Mouse (Mus musculus): ENCODE measurements around the gene Rec114.

Gene Rec114

DNA sequence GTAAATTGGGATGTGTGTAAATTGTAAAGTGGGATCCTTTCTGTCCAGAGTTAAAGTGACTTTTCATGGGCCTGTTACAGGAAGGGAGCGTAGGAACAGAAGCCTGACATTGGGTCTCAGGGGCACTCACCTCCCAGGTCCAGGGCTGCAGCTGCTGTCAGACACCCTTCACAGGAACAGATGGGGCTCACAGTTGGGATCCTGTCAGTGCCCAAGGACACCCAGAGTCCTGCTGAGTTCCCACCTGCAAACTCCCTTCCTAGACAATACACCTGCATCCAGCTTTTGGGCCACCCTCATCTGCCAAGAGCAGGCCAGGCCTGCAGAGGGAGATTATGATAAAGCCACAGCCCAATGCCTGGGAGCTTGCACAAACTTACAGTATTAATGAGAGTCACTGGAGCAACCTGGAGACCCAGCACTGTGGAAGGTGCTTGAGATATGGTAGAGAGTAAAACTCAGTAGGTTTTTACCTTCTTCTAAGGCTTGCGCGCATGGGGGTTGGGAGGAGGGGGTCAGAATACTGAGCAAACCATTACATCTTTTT, at the start of gene Rec114:
Gene Rec114 (minus strand): TSS at position 263 of the 547 bp plus-strand sequence.
- no peak for DNase-seq (ENCODE audit: low spot score)

DNA sequence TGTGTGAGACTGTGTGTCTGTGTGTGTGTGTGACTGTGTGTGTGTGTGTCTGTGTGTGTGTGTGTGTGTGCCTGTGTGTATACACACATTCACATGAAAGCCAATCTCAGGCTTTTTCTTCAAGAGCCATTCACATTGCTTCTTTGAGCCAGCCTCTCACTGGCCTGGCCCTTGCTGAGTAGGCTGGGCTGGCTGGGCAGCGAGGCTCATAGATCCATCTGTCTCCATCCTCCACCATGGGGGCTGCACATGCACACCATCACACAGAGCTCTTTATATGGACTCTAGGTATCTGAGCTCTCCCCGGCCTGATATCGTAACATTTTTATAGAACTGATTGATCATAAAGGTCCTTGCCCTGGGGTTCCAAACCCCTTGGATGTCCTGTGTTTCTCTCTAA, 45.7 kb upstream of the Rec114 start:
- DNase-seq (ENCODE audit: low spot score), result no peak

DNA sequence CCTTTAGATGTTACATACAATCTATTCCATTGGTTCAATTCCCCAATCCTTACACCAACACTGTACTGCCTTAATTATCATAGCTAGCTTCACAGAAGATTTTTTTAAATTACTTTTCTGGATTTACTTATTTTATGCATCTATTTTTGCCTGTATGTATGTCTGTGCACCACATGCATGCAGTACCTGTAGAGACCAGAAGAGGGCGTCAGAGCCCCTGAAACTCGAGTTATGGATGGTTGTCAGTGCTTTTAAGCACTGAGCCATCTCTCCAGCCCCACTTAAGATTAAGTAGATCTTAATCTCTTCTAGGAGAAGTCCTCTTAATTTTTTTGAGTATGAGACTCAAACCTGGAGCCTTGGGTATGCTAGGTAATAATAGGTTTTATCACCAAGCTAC, 31.6 kb upstream of the Rec114 start:
- DNase-seq (ENCODE audit: low spot score), result no peak

DNA sequence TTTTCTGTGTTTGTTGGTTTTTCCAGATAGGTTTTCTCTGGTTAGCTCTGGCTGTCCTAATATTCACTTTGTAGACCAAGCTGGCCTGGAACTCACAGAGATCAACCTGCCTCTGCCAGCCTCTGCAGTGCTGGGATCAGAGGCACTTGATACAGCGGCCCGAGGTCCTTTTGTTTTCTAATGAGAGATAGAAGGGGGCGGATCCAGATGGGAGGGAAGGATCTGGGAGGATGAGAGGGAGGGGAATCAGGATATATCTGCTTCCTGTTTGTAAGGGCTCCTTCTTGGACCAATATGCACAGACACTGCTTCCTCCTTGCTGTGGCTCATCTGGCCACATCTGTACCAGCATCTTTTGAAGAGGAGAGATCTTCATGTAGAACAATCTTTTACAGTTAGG, 31.0 kb upstream of the Rec114 start:
- no peak for DNase-seq (ENCODE audit: low spot score)

DNA sequence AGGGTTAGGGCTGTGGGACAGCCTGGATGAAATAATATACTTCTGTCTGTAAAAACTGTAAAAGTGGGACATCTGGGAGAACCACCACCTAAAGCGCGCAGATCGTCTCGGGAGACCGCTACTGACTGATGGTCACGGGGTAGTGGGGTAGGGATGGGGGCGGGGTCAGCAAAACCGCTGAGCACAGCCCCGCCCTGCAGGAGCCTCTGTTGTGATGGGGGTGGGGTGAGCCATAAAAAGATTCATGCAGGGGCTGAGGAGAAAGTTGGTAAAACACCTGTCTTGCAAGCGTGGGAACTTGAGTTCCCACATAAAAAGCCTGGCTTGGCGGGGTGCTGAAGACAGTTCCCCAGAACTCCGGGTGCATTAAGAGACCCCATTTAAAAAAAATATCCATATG, 26.2 kb upstream of the Rec114 start:
- DNase-seq (ENCODE audit: low spot score), result no peak

DNA sequence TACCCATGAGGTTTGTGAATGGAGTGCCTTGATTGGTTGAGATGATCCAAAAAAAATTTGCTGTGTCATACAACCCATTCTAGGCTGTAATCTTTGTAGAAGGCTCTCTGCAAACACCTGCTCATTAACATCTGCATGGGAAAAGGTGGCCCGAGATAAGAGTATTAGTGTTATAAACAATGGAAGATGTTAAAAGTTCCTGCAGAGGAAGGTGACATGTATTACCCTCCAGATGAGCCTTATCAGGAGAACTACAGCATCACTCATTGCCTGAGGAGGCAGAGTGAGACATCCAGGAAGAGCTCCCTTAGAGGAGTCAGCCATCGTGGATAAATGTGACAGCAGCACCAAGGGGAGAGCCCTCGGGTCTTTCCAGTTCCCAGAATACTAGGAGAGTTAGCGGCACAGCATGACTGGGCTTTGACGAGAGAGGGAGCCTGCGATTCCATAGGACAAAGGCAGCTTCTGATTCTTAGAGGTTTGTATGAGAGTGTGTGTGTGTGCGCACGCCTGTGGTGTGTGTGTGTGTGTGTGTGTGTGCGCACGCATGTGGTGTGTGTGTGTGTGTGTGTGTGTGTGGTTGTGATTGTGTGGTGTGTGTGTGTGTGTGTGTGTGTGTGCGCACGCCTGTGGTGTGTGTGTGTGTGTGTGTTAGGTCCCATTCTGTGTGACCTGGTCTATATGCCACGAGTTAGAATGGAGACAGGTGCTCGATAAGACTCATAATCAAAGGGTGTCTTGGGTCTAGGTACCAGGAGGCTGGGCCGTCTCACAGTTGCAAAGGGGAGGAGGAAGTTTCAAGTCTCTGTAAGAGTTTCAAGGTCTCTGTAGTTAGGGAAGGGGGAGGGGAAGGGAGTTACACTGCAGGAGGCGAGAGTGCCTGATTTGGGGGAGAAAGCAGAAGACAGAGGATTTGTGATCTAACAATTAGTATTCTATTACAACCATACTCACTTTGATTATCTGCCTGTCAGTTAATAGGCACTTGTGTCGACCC, 23.5 kb upstream of the Rec114 start:
- DNase-seq (ENCODE audit: low spot score), result no peak

DNA sequence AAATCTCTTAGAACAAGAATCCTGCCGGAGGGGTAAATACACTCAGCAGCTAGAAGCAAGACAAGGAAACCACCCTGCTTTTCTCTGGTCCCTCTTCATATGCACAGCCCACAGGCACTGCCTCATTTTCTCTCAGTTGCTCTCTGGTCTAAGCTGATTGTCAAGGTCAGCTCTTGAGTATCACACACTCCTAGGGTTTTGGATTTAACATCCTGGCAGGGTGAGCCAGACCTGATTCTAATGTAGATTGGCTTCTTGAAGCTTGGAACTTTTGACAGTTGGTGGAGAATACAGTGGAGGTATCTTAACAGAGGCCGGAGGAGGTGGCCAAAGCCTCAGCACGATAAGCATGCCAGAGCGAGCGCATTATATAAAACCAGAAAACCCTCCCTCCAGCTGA, 20.6 kb upstream of the Rec114 start:
- no peak for DNase-seq (ENCODE audit: low spot score)

DNA sequence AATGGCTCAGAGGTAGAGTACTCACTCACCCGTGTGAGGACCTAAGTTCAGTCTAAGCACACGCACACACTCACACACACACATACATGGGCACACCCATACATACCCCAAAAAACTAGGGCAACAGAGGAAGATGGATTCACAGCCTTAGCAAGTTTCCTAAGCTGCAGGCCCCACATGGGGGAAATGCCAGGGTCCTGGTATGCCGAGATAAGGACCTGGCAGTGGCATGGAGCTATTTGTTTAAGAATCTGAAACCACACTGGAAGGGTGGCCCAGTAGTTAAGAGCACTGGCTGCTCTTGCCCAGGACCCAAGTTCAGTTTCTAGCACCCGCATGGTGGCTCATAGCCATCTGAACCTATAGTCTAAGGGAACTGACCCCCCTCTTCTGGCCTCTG, 19.4 kb upstream of the Rec114 start:
- no peak for DNase-seq (ENCODE audit: low spot score)

DNA sequence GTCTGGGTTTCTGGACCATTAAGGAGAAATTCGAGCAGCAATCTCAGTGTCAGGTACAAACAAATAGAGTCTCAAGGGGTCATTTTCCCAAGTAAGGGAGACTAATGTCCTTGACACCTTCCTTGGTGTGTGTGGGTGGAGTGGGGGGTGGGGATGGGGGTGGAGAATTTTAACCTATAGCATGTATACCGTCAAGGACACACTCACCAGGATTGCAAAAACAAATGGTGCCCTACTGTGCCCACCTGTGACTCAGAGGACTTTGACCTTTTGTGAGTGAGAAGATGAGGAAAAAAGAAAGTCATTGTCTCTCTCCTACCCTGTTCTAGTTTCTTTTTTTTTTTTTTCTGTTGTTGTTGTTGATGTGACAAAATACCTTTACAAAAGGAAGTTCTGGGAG, 18.3 kb upstream of the Rec114 start:
- no peak for DNase-seq (ENCODE audit: low spot score)

DNA sequence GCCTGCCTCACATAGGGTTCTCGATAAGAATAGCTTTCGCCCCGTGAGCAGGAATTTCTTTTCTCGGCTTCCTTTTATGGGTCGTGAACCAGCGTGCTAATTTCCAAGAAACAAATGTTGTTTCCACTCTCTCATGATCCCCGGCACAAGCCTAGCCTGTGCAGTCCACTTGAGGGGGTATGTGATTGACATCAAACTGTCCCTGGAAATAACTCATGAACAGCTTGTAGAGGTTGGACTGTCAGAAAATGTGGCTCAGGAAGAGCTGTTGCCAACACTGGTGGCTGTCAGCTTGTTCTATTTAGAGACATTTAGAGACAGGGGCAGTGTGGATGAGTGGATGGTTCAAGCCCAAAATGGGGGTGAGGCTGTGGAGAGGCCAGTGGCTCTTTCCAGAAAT, 15.0 kb upstream of the Rec114 start:
- no peak for DNase-seq (ENCODE audit: low spot score)

DNA sequence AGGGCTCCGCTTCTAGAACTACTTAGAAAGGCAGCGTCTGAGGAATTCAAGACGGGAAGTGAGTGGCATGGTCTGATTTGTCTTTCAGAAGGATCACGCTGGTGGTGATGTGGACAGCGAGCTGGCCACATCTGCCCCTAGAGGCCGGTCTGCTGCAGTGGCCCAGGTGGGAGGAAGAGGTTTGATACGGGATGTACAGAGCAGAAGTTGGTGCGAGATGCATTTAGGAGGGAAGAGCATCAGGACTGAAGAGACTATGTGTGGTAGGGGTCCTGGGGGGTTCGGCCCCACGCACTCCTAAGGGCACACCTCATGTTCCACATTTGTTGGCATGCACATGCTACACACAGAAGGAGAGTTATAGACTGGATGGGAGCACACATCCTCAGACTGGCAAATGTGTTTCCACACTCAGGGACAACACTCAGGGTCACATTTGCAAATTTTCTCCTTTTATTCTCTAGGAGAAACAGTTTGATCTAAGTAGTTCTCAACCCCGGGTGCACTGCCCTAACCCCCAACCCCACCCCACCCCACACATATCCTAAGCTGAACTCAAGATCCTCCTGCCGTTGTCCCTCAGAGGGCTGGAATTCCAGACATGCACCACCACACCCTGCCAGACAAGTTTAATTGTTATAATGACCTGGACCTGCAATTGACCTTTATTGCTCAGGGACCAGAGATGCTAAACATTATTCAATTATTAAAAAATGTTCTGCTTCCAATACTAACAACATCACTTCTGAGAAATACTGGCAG, 12.8 kb upstream of the Rec114 start:
- no peak for DNase-seq (ENCODE audit: low spot score)

DNA sequence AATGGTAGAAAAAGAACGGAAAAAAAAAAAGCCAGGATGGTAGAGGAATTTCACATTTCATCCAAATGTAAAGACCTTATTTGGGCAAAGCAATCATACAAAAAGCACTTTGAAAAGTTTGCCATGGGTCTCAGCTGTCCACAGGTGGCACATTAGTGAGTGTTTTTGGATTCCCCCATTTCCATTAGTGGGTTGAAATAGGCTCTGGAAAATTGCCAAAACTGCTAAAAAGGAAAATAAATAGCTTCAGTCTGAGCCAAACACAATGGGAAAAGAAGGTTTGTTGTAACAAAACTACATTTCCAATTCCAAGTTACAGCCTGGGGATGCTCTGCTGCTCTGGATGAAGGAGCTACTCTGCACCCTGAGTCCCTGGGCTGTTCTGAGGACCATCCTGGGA, 9.8 kb upstream of the Rec114 start:
- DNase-seq (ENCODE audit: low spot score), result no peak

DNA sequence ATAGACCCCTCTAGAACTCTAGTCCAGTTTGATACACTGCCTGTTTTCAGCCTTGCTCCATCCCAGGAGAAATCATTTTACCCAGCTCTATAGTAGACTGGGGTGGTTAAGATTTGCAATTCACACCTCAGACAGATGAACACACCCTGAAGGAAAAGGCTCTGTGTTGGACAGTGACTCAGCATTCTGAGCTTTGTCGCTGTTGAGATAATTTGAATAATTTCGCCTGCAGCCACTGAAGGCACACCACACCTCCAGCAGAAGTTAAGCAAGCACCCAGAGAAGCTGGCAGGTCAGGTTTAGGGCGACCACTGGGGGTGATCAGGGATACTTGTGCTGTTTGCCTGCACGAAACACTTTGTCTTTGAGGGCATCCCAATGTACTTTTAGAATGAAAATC, 4.4 kb upstream of the Rec114 start:
- no peak for DNase-seq (ENCODE audit: low spot score)

DNA sequence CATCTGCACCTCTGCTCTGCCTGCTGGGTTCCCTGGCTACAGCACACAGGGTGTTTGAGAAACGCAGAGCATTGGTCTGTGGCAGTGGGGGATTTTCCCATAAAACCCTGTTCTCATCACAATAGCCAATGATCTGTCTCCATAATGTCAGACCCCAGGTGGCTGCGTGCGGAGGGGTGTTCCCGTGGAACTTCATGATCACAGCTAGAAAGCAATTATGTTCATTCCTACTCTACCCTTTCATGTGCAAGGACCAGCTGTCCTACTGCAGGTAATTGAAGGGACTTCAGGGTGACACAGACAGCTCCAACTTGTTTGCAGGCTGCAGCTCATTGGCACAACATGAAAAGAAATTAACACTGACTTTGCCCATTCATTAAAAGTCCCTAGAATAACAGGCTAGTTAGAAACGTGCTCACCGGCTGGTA, 3.6 kb upstream of the Rec114 start:
- DNase-seq (ENCODE audit: low spot score), result no peak

DNA sequence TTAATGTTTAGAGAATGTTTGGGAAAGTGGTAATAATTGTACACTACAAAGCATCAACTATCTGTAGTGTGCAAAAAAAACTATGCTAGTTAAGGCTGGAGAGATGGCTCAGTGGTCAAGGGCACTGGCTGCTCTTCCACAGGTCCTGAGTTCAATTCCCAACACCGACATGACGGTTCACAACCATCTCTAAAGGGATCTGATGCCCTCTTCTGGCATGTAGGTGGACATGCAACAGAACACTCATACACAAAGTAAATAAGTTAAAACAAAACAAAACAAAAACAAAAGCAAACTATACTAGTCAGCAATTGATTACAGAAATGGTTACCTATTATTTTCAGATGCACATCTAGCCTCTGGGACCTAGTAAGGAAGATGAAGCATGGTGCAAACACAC, 1.1 kb downstream of the Rec114 start:
- no peak for DNase-seq (ENCODE audit: low spot score)

DNA sequence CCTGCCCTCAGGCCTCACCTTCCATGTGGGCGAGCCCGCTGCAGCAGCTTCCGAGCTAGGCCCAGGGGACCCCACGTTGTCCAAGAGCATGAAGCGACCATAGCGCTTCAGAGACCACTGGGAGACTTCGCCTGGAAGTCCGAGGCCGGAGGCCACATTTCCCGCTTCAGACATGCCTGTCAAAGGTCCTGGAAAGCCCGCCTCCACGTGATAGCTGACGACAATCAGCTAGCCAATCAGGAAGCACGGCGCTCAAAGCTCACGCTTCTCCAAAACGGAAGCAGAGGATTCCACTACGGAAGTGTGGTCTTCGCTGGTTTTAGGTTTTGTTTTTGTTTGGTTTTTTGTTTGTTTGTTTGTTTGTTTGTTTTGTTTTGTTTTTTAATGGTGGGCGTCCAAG, 2.4 kb downstream of the Rec114 start:
- DNase-seq (ENCODE audit: low spot score), result no peak

DNA sequence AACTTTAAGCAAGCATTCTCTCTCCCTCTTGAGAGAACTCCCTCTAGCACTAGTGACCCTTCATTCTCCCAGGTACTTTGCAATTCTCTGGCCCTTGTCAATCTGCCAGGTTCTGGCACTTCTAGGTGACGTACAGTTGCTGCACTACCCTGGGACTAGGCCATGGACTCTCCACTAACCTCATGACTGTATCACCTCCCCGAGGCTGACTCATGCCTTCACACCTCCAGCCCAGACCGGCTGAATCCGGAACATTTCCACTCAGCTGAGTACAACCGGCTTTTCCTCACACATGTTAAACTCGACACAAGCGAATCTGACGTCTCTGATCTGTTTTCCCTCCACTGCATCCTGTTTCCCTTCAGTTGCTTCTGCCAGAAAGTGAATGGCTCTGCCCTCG, 4.0 kb downstream of the Rec114 start:
- DNase-seq (ENCODE audit: low spot score), result no peak

DNA sequence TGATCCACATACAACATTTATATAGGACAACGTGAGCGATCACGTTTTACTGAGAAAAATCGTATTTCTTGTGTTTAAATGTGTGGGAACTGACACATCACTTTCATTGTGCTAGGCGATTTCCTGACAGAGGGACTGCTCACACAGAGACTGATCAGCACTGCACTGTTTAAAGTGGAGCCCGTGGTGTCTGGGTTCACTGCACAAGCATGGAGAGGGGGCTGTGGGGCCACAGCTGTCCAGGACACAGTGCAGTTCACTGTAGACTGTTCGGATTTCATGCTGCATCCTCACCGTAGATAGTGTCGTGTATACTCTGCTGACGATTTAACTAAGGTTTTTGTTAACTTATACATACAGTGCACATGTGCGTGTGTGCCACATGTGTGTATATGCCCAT, 20.6 kb downstream of the Rec114 start:
- DNase-seq (ENCODE audit: low spot score), result no peak

DNA sequence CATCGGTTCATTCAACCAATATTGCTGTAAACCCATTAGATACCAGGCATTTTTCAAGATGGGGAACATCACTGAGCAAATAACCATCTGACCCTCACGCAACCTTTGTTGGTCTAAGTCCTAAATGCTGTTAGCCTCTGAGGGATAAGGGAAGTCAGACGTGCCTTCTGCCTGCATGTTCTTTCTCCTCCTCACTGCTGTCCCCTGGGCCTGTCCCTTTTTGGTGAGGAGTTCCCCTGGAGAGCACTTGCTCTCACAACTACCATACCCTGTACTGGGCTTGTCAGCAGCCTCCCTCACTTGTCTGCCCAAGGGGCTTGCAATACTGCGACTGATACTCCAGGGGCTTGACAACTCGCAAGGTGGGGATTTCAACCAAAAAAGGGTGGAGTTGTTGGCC, 21.6 kb downstream of the Rec114 start:
- no peak for DNase-seq (ENCODE audit: low spot score)

DNA sequence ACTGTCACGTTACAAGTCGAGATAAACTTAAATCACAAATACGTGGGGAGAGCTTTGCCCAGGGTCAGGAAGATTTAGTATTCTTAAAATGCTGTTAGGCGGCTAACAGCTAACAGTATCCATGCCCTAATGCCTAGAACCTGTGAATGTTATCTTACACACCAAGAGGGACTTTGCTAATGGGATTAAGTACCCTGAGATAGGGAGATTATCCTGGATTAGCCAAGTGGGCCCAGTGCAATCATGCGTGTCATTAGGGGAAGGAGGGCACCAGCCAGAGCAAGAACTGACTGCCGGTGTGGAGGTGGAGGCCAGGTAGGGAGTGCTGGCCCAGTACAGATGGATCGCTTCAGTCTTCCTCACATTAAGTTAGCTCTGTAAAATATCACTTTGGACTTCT, 22.7 kb downstream of the Rec114 start:
- no peak for DNase-seq (ENCODE audit: low spot score)

DNA sequence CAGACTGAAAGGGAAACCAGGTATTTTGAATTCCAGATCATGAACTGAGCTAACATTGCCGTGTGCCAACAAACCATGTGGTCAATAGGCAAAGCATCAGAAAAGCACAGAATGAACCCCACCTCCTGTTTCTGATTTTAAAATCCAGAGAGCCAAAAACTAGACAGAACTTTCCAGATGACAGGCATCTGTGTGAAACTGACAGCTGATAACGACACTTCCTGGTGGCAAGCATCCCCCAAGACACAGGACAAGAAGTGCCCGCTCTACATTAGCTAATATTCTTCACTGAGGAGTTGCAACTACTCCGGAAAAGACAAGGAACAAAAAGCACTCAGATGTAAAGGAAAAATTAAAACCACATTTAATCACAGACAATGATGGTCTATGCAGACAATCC, 23.6 kb downstream of the Rec114 start:
- DNase-seq (ENCODE audit: low spot score), result no peak

DNA sequence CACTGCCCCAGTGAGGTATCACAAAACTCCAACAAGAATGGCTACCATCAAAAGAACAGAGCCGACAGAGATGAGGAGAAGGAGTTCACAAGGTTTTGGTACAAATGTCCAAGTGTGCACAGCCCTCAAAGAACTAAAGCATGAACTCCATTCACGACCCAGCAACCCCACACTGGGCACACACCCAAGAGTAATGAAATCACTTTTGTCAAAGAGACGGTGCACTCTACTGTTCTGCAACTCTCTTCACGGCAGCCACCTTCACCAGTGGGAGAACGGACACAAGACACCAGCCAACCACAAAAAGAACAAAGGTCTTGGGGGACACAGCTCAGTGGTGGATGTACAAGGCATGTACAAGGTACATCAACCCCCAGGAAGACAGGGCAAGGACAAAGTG, 24.3 kb downstream of the Rec114 start:
- no peak for DNase-seq (ENCODE audit: low spot score)

DNA sequence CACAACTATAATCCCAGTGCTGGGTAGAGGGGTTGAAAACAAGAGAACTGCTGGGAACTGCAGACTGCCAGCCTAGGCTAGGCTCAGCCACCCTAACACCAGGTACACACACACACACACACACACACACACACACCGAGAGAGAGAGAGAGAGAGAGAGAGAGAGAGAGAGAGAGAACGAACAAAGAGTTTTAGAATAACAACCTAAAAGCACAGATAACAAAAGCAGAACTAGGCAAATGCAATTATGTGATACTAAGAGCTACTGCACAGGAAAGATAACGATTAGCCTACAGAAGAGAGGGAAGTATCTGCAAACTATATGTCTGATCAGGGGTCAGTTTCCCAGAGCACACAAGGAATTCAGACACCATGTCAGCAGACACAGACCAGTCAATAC, 24.8 kb downstream of the Rec114 start:
- DNase-seq (ENCODE audit: low spot score), result no peak

Measured in embryo, embryonic 10 days (tissue).